Comparison of ENCODE assay signal across 8 mouse cellular contexts in the genomic region with DNA sequence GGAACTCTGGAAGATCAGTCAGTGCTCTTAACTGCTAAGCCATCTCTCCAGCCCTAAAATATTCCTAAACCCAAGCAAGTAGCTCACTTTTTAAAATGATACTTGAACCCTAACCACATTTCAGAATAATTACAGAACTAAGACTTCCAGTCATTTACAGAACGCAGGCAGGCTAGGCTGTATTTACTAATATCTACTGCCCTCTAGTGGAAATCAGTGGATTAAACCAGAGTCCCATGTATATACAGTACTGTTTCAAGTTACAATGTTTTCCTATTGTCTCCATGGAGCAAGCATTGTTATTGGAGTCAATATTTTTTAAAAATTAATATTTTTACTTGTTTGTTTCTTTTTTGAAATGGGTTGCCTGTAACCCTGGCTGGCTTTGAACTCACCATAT. TPM values are rescaled to one million over a fixed set of nuclear protein-coding genes. Genes with fewer than 3 reads are reported as not detected.
DNase-seq lines count a peak whose midpoint lies in the region.

No protein-coding gene starts in this region.

- peak; percentile 15 for DNase-seq in layer of hippocampus, adult 9-10 months (ENCODE audit: low spot score)
- no peak for DNase-seq in layer of hippocampus, postnatal 10 days (ENCODE audit: low spot score in 2 of 2)
- peak; percentile 52 for DNase-seq in MEL-GATA-1-ER (ENCODE audit: extremely low read depth, low read depth)
- peak; percentile 17 for DNase-seq in embryo, embryonic 11.5 days (ENCODE audit: low read depth, low spot score)
- peak; percentile 62 for DNase-seq in lung, postnatal 36 days
- DNase-seq in adrenal gland, postnatal 4 days (ENCODE audit: low spot score in 2 of 2) = no peak
- no peak for DNase-seq in layer of hippocampus, postnatal 25 days (ENCODE audit: extremely low spot score in 1 of 2, low spot score in 1 of 2)
- DNase-seq in cerebellum, postnatal 25 days = no peak

RNA-seq across cellular contexts. Expression of a gene that starts 17.7 kb away (rescaled TPM):
- total RNA-seq in layer of hippocampus, postnatal 10 days (2021) = not detected
- total RNA-seq in adrenal gland, postnatal 4 days (2021) = under 1 TPM in 1 of 2 experiments, not detected in 1; 0.54 TPM
- total RNA-seq in layer of hippocampus, postnatal 25 days (2021) = not detected

RNA-seq across cellular contexts. Expression of a gene that starts 36.3 kb away (rescaled TPM):
- total RNA-seq in layer of hippocampus, postnatal 10 days (2021) = 1 to 10 TPM; 6.0 to 6.1 TPM
- total RNA-seq in adrenal gland, postnatal 4 days (2021) = 10 to 100 TPM; 39.0 to 42.6 TPM
- 1 to 10 TPM; 4.4 to 5.4 TPM for total RNA-seq in layer of hippocampus, postnatal 25 days (2021)

Comparison
In these comparisons a context has a peak if more than half of its experiments do, and no peak if none do; other contexts are left out.
1. DNase-seq: peak in layer of hippocampus, adult 9-10 months (single experiment), MEL-GATA-1-ER (single experiment), embryo, embryonic 11.5 days (single experiment) and lung, postnatal 36 days (single experiment); none in layer of hippocampus, postnatal 10 days (0 of 2), adrenal gland, postnatal 4 days (0 of 2), layer of hippocampus, postnatal 25 days (0 of 2) and cerebellum, postnatal 25 days (0 of 2).
2. RNA of a gene that starts 36.3 kb away (total RNA-seq): 39.0 to 42.6 TPM in adrenal gland, postnatal 4 days; 6.0 to 6.1 TPM in layer of hippocampus, postnatal 10 days and 4.4 to 5.4 TPM in layer of hippocampus, postnatal 25 days; every median in the first group is over 4 times any median in the second.